Mouse (Mus musculus): ENCODE results near the gene Olfm2.
"Not testable (repeated sequence)": the region's sequence is repeated elsewhere in the genome, so short reads cannot be mapped to it uniquely, and the experiment has no call there.

The Olfm2 gene

DNA sequence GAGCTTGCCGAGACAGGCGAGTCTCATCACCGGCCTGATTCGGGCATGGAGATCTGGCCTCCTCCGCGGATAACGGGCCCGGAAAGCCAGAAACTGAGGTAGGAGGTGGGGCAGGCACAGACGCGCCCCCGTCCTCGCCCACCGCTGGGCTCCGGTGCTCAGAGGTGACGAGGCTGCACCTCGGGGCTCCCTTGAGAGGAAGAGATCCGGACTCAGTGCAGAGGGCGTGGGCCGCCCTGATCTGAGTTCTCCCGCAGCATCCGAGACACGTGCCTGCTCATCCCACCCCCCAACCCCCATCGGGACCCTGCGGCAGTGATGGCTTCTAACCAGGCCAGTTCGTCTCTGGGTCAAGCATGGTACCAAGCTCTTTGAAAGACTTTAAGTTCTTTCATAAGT is 93.9 kb downstream of the Olfm2 start:
- no peak for DNase-seq (ENCODE audit: low spot score in 2 of 2)

DNA sequence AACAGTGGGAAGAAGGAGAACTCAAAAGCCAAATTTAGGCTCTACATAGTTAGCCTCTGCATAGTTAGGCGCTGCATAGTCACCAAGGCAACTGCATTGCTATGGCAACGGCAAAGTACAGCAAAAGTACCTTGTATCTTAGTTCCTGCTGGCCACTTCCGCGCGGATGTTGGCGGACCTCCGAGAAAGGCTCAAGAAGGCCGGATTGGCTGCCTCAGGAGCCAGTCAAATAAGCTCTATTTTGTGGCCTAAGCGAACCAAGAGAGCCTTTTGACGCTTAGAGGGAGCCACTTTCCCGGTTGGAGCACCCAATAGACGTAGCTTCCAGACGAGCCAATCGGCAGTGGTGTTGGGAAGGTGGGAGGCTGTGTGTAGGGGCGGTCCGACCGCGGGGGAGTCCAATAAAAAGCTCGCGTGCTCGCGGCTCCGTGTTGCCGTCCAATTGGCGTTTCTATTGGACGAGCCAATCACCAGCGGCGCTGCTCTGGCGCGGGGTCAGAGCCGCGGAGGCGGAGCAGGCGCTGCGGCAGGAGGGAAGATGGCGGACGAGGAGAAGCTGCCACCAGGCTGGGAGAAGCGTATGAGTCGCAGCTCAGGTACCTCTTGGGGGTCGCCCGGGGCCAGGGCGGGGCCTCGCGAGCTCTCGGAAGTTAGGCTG is 94.4 kb downstream of the Olfm2 start, which contains the start of gene Pin1:
Gene Pin1 (plus strand): TSS at position 494 of the 658 bp plus-strand sequence.
- peak; percentile 98 to 99 for DNase-seq (ENCODE audit: low spot score in 2 of 2)

- DNase-seq (ENCODE audit: low spot score in 2 of 2): no peak
Observed at GRCm38 (mm10) chr9:20645121-20645520, 101.0 kb downstream of the Olfm2 start.

GRCm38 (mm10) chr9:20644360-20645081 is 101.6 kb downstream of the Olfm2 start, which contains the start of gene Fbxl12:
Gene Fbxl12 (minus strand): TSS chr9:20644767.
- peak; percentile 60 to 75 for DNase-seq (ENCODE audit: low spot score in 2 of 2)

DNA sequence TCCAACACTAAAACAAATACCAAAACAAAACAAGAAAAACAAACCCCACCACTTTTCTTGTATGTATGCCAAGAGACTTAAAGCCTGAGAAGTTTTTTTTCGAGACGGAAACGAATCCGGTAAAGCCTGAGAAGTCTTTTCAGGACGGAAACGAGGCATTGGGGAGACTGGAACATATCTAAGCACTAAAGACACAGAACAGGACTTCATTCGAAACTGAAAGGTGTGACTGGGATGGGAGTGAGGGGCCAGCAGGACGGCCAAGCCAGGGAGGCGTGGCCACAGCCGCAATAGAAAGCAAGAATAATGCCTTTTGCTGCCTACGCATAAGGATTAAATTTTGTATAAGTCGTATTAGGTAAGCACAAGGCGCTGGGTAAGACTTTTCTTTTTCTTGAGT is 102.4 kb downstream of the Olfm2 start:
- DNase-seq (ENCODE audit: low spot score in 2 of 2): no peak

DNA sequence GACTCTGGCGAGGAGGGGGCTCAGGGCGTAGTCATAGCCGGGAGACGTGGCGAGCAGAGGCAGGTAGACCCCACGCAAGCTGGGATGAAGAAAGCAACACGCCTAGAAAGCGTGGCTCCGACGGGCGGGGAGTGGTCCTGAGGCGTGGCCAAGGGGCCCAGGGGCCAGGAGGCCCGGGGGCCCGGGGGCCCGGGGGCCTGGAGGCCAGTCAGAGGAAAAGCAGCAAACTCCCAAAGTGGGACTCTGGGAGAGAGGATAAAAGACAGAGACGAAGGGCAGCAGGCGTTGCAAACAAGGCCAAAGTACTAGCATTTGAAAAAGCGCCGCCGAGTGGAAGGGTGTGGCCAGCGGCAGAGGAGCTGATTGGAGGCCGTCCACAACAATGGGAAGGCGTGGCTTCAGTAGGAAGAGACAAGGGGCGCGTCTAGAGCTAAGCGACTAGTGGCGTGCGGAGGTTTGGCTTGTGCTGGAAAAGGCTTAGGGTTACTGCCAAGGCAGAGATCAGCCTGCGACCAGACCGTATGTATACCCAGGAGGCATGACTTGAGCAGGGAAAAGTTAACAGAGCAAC is 103.2 kb downstream of the Olfm2 start:
- DNase-seq (ENCODE audit: low spot score in 2 of 2): peak; percentile 66 to 79

DNA sequence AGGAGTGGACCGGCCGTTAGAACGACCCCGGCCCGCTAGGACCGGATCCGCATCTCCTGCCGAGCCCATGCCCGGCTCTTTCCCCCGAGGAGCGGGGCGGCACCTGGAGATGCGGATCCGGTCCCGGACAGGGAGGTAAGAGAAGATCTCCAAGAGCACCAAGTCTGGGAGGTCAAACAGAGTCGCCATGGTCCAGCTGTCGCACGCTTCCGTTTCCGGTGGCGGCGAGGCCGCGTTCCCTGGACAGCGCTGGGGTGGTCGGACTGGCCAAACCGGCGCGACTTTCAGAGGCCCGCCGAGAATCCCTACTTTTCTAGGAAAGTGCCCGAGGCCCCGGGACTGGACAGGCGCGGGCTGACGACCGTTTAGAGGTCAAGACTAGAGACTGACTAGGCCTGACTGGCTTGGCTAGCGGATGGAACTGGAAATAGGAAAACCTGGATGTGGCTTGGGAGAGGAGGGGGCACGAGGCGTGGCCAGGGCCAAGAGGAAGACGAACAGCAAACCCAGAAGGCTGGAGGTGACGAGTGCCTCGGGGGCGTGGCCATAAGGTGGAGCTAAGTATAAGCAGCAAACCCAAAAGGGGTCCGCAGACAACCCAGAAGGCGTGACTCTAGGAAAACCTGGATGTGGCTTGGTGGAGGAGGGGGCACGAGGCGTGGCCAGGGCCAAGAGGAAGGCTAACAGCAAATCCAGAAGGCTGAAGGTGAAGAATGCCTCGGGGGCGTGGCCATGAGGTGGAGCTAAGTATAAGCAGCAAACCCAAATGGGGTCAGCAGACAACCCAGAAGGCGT is 103.9 kb downstream of the Olfm2 start, which contains the start of gene Ubl5:
Gene Ubl5 (plus strand): TSS at position 778 of the 795 bp plus-strand sequence.
- DNase-seq (ENCODE audit: low spot score in 2 of 2): peak; percentile 85

DNA sequence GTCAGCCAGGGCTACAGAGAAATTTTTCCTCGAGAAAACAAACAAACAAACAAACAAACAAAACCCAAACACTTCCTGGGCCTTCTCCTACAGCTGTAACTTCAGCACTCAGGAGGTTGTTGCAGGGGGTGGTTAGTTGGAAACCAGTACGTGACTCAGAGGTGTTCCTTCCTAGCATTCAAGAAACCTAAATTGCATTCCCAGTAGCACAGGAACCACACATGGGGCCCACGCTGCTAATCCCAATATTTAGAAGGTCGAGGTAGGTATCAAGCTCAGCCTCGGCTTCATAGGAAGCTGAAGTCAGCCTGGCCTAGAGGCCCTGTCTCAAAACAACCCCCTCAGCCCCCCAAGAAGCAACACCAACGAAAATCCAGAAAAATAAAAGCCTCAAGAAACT is 104.6 kb downstream of the Olfm2 start:
- no peak for DNase-seq (ENCODE audit: low spot score in 2 of 2)

DNA sequence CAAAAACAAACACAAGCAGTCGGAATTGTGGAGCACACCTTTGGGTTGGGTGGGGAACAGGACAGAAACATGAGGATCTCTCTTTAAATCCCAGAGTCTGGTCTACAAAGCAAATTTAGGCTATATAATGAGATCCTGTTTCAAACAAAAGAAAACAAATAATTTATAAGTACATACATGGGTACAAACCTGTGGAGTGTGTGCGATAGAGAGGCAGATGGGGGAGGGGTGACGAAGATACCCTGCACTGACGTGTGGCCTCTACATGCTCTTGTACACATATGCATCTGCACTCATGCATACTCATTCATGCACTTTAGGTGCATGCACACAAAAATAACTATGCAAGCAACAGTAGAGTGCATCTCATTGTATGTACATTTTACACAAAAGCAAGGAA is 106.7 kb downstream of the Olfm2 start:
- DNase-seq (ENCODE audit: low spot score in 2 of 2): no peak

- DNase-seq (ENCODE audit: low spot score in 2 of 2): no peak
Observed at GRCm38 (mm10) chr9:20638552-20638951, 107.6 kb downstream of the Olfm2 start.

DNA sequence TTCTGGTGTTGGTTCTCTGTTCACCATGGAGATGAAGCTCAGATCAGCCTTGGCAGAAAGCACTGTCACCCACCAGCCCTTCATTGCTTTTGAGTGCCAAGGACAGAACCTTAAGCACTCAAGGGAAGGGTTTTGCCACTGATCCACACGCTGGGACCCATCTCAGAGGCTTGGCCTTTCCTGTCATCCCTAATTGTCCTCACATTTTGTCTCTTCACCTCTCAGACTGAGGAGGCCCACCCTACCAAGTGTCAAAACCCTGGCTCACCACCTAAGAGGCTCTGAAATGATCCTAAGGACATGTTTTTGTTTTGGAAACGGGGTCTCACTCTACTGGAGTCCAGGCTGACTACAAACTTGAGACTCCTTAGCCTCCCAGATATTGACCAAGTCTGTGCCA is 109.4 kb downstream of the Olfm2 start:
- no peak for DNase-seq (ENCODE audit: low spot score in 2 of 2)

- no peak for DNase-seq (ENCODE audit: low spot score in 2 of 2)
Observed at GRCm38 (mm10) chr9:20636256-20636655, 109.9 kb downstream of the Olfm2 start.

DNA sequence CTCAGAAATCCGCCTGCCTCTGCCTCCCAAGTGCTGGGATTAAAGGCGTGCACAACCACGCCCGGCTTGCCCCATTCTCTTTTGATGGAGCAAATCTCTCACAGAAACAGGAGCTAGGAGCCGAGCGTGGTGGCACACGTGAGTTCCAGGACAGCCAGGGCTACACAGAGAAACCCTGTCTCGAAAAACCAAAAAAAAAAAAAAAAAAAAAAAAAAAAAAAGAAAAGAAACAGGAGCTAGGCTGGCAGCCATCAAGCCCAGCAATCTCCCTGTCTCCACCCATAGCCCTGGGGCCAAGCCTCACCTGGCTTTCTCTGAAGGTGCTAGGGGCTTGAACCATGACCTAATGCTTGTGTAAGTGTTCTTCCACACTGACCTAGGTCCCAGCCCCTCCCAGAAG is 110.5 kb downstream of the Olfm2 start:
- DNase-seq (ENCODE audit: low spot score in 2 of 2): not testable (repeated sequence)

GRCm38 (mm10) chr9:20631332-20631731 is 114.8 kb downstream of the Olfm2 start:
- no peak for DNase-seq (ENCODE audit: low spot score in 2 of 2)
